Mouse (Mus musculus) embryonic fibroblast, embryonic 13.5 days (primary cell): ENCODE results near the gene Ttc9b.

Experiments used
- CTCF ChIP-seq: IDR thresholded peaks from 2 replicates; pipeline ENCODE4 v1.5.1; 2011; ENCODE audit warnings: mild to moderate bottlenecking, control low read depth, low read length, moderate library complexity, borderline replicate concordance; ENCODE audit not compliant: insufficient read depth
- POLR2A ChIP-seq: IDR thresholded peaks from 2 replicates; pipeline ENCODE4 v1.6.1; 2011; ENCODE audit warnings: low read depth, mild to moderate bottlenecking, control low read depth, low read length, moderate library complexity

GRCm38 (mm10) chr7:27633166-27633565 is 20.5 kb upstream of the Ttc9b start:
- TF ChIP-seq CTCF (no peak), POLR2A (no peak)
